Mouse (Mus musculus) neural tube, embryonic 12.5 days (tissue): Measurements from ENCODE around the gene Dnajb12. TPM values are rescaled to one million over a fixed set of nuclear protein-coding genes. Genes with fewer than 3 reads are reported as not detected.

Source experiments
- ATAC-seq: fragments of 200-750 bp; cut with Nextera tagmentation; 2 replicates; pipeline ENCODE4 v1.8.0; 2017; ENCODE audit warnings: low read depth, mild to moderate bottlenecking, moderate TSS enrichment, moderate library complexity; ENCODE audit not compliant: low FRiP score
- H3K27ac ChIP-seq: fragments of 300-500 bp; sonication (generic); 2 replicates; pipeline ENCODE4 v1.5.1; 2016
- H3K27me3 ChIP-seq: fragments of 300-500 bp; sonication (generic); replicated peaks from 2 replicates; pipeline ENCODE4 v1.6.1; 2016; ENCODE audit warnings: mild to moderate bottlenecking
- H3K36me3 ChIP-seq: fragments of 300-500 bp; sonication (generic); 2 replicates; pipeline ENCODE4 v1.6.1; 2016; ENCODE audit warnings: mild to moderate bottlenecking
- H3K4me1 ChIP-seq: fragments of 300-500 bp; sonication (generic); 2 replicates; pipeline ENCODE4 v1.6.1; 2016
- H3K4me2 ChIP-seq: fragments of 300-500 bp; sonication (generic); replicated peaks from 2 replicates; pipeline ENCODE4 v1.6.1; 2016; ENCODE audit warnings: mild to moderate bottlenecking
- H3K4me3 ChIP-seq: fragments of 300-500 bp; sonication (generic); 2 replicates; pipeline ENCODE4 v1.5.1; 2016
- H3K9ac ChIP-seq: fragments of 300-500 bp; sonication (generic); 2 replicates; pipeline ENCODE4 v1.6.1; 2016; ENCODE audit warnings: mild to moderate bottlenecking
- H3K9me3 ChIP-seq: fragments of 300-500 bp; sonication (generic); 2 replicates; pipeline ENCODE4 v1.6.1; 2016; ENCODE audit warnings: mild to moderate bottlenecking
- WGBS: fragments of 180-500 bp; shearing (Covaris S2); methylation state at CpG from one replicate; pipeline ENCODE4 v1.1.7; 2016; 5-methylcytosine and 5-hydroxymethylcytosine counted together
- polyA plus RNA-seq: library from polyadenylated mRNA; unstranded; fragments of >200 nt; fragmentation: Nextera tagmentation; extraction: Ambion mirVana; gene quantifications from 2 replicates; pipeline ENCODE4 v1.2.1, GENCODE M21; 2016

The Dnajb12 gene
- polyA plus RNA-seq, 1 experiment from 2014 or later = 23.6 TPM

- Histone ChIP-seq H3K9ac (peak overlapping the region; percentile 45; the same call in 1 of the 2 replicates), H3K27ac (no peak overlapping the region)
- ATAC-seq = peak; percentile 22; the same call in 1 of the 2 replicates
These were observed 31.7 kb downstream of the Dnajb12 start for GRCm38 (mm10) chr10:59911091-59911490.

GRCm38 (mm10) chr10:59911561-59912198 is 32.3 kb downstream of the Dnajb12 start:
- H3K4me2 ChIP-seq = peak overlapping the region; percentile 56
- no peaks in the 10 kb centered on the region for H3K36me3 ChIP-seq
- no peaks in the 10 kb centered on the region for H3K9me3 ChIP-seq
- H3K27me3 ChIP-seq = no peaks in the 10 kb centered on the region
- no peak overlapping the region for H3K27ac ChIP-seq
- peaks cover 43% of the 10 kb centered on the region for H3K4me1 ChIP-seq
- WGBS = 2% methylated on average over 25 of the region's 25 CpGs
- ATAC-seq = peak; percentile 26; the same call in 1 of the 2 replicates
- H3K9ac ChIP-seq = peak overlapping the region; percentile 45
- H3K4me3 ChIP-seq = 0 out of 2 replicates have a peak overlapping the region, but pooled peaks have one; percentile 1

More at GRCm38 (mm10) chr10:59911091-59911490, 31.7 kb downstream of the Dnajb12 start:
- H3K9me3 ChIP-seq = no peaks in the 10 kb centered on the region
- H3K27me3 ChIP-seq = no peaks in the 10 kb centered on the region
- H3K4me1 ChIP-seq = peaks cover 37% of the 10 kb centered on the region
- 30% methylated on average over 6 of the region's 6 CpGs for WGBS
- no peak overlapping the region for H3K4me3 ChIP-seq
- peak overlapping the region; percentile 56 for H3K4me2 ChIP-seq
- H3K36me3 ChIP-seq = no peaks in the 10 kb centered on the region

- Histone ChIP-seq H3K36me3 (no peaks in the 10 kb centered on the region), H3K4me2 (no peak overlapping the region), H3K9ac (no peak overlapping the region), H3K27ac (no peak overlapping the region), H3K27me3 (no peaks in the 10 kb centered on the region), H3K4me3 (no peak overlapping the region), H3K4me1 (peaks cover 27% of the 10 kb centered on the region), H3K9me3 (no peaks in the 10 kb centered on the region)
- 88% methylated on average over 8 of the region's 8 CpGs for WGBS
- ATAC-seq = no peak
These were observed 36.0 kb downstream of the Dnajb12 start for GRCm38 (mm10) chr10:59915196-59915962.

- Histone ChIP-seq H3K4me2 (peak overlapping the region; percentile 55), H3K4me3 (0 out of 2 replicates have a peak overlapping the region, but pooled peaks have one; percentile 5), H3K27ac (no peak overlapping the region), H3K9me3 (no peaks in the 10 kb centered on the region), H3K4me1 (peaks cover 30% of the 10 kb centered on the region), H3K27me3 (no peaks in the 10 kb centered on the region), H3K36me3 (no peaks in the 10 kb centered on the region), H3K9ac (peak overlapping the region; percentile 38; the same call in 1 of the 2 replicates)
- 21% methylated on average over 4 of the region's 4 CpGs for WGBS
- ATAC-seq = no peak
These were observed 36.8 kb downstream of the Dnajb12 start for GRCm38 (mm10) chr10:59916159-59916558.

DNA sequence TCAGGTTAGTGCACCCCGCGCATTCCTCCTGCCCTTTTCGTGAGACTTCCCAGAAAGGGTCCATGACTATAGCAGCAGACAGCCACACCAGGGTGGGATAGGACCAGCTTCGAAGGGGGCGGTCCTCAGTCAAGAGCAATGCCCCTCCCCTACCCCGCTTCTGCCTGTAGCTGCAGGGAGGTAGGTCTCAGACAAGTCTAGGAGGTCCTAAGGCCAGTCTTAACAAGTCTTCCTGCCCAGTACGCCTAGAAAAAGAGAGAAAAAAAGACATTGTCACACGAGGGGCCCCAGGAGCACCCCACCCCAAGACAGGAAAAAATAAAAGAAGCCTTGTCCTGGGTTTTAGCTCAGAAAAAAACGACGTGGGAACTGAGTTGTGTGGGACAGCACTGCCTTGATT is 37.3 kb downstream of the Dnajb12 start:
- no peak overlapping the region for H3K27ac ChIP-seq
- H3K27me3 ChIP-seq = no peaks in the 10 kb centered on the region
- H3K36me3 ChIP-seq = no peaks in the 10 kb centered on the region
- 4% methylated on average over 10 of the region's 10 CpGs for WGBS
- H3K4me2 ChIP-seq = peak overlapping the region; percentile 55
- H3K9ac ChIP-seq = peak overlapping the region; percentile 38; the same call in 1 of the 2 replicates
- no peaks in the 10 kb centered on the region for H3K9me3 ChIP-seq
- ATAC-seq = peak; percentile 67
- H3K4me1 ChIP-seq = peaks cover 30% of the 10 kb centered on the region
- H3K4me3 ChIP-seq = 0 out of 2 replicates have a peak overlapping the region, but pooled peaks have one; percentile 5

DNA sequence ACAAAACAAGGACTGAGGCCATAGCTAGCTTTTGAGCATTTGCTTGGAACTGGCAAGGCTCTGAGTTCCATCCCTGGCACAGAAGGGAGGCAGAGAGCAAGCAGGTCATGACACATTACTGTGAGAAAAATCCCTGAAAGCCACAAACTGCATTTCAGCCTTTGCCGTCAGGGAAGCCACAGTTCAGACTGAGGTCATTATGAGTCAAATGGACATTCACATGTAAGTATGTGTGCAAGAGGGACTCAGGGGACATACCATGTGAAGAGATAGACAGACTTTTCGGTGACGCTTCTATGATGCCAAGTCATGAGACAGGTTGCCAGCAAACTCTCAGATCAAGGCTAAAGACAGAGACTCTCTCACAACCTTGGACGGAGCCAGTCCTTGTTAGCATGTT is 38.8 kb downstream of the Dnajb12 start:
- Histone ChIP-seq H3K4me3 (no peak overlapping the region), H3K27me3 (no peaks in the 10 kb centered on the region), H3K36me3 (no peaks in the 10 kb centered on the region), H3K27ac (no peak overlapping the region), H3K9me3 (no peaks in the 10 kb centered on the region), H3K4me1 (peaks cover 29% of the 10 kb centered on the region), H3K4me2 (no peak overlapping the region), H3K9ac (no peak overlapping the region)
- WGBS = 91% methylated on average over 4 of the region's 4 CpGs
- no peak for ATAC-seq

DNA sequence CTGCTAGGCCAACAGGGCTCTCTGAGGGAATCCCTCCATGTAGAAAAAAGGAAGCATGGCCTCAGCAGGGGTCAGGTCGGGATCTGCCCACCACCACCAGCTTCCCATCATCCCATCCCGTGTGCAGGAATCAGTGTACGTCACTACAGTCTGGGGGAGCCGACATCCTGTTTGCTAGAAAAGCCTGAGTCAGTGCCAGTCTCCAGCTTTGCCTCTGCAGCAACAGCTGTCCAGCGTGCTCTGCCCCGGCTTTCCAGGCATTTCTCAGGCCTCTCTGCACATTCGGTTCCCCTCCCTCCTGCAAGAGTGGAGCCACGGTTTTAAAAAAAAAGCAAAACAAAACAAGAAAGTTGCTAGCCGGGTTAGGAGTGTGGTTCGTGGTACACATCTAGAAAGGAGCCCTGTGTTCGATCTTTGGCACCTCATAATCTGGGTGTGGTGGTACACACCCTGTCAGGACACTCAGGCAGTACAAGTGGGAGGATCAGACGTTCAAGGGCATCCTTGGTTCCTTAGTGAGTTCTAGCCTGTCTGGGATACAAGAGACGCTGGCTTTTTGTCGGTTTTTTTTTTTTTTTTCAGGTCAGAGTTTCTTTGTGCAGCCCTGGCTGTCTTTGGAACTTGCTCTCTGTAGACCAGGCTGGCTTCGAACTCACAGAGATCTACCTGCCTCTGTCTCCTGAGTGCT is 40.3 kb downstream of the Dnajb12 start:
- Histone ChIP-seq H3K4me1 (peaks cover 29% of the 10 kb centered on the region), H3K4me2 (no peak overlapping the region), H3K27ac (no peak overlapping the region), H3K9ac (no peak overlapping the region), H3K36me3 (no peaks in the 10 kb centered on the region), H3K4me3 (no peak overlapping the region), H3K9me3 (no peaks in the 10 kb centered on the region), H3K27me3 (no peaks in the 10 kb centered on the region)
- no peak for ATAC-seq
- WGBS = 48% methylated on average over 15 of the region's 15 CpGs

- no peak; the same call in 1 of the 2 replicates for ATAC-seq
- Histone ChIP-seq H3K36me3 (no peaks in the 10 kb centered on the region), H3K27me3 (no peaks in the 10 kb centered on the region), H3K9me3 (no peaks in the 10 kb centered on the region), H3K4me3 (peak overlapping the region; percentile 34; the same call in 1 of the 2 replicates), H3K4me1 (peaks cover 29% of the 10 kb centered on the region), H3K4me2 (peak overlapping the region; percentile 71), H3K27ac (no peak overlapping the region; the same call in 1 of the 2 replicates), H3K9ac (peak overlapping the region; percentile 5; the same call in 1 of the 2 replicates)
- 23% methylated on average over 7 of the region's 7 CpGs for WGBS
These were observed 41.1 kb downstream of the Dnajb12 start for GRCm38 (mm10) chr10:59920485-59920809.

GRCm38 (mm10) chr10:59920810-59921681 is 41.7 kb downstream of the Dnajb12 start:
- Histone ChIP-seq H3K9me3 (no peaks in the 10 kb centered on the region), H3K9ac (peak overlapping the region; percentile 27), H3K36me3 (no peaks in the 10 kb centered on the region), H3K4me2 (peak overlapping the region; percentile 71), H3K27ac (peak overlapping the region; percentile 38; the same call in 1 of the 2 replicates), H3K27me3 (no peaks in the 10 kb centered on the region), H3K4me1 (peaks cover 29% of the 10 kb centered on the region), H3K4me3 (peak overlapping the region; percentile 34)
- 3% methylated on average over 33 of the region's 33 CpGs for WGBS
- peak; percentile 69 for ATAC-seq

DNA sequence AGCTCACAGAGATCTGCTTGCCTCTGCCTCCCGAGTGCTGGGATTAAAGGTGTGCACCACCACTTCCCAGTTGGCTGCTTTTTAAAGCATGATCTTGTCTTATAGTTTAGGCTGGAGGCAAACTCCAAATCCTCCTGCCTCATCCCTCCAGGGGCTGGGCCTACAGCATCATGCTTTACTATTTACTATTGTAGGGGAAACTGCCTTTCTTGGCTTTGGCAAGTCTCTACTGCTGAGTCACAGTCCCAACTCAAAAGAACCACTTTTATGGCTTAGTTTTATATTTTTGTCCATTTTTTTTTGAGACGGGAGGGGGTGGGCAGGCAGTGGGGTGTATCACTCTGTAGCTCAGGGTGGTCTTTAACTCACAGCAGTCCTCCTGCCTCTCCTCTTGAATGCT is 44.1 kb downstream of the Dnajb12 start:
- WGBS = 84% methylated on average over 2 of the region's 2 CpGs
- ATAC-seq = no peak
- Histone ChIP-seq H3K27ac (no peak overlapping the region), H3K9me3 (no peaks in the 10 kb centered on the region), H3K27me3 (no peaks in the 10 kb centered on the region), H3K4me2 (no peak overlapping the region), H3K4me3 (no peak overlapping the region), H3K36me3 (no peaks in the 10 kb centered on the region), H3K4me1 (peaks cover 21% of the 10 kb centered on the region), H3K9ac (no peak overlapping the region)

- Histone ChIP-seq H3K36me3 (no peaks in the 10 kb centered on the region), H3K4me3 (no peak overlapping the region), H3K9me3 (no peaks in the 10 kb centered on the region), H3K4me2 (no peak overlapping the region), H3K9ac (no peak overlapping the region), H3K27ac (no peak overlapping the region), H3K4me1 (peaks cover 21% of the 10 kb centered on the region), H3K27me3 (no peaks in the 10 kb centered on the region)
- whole genome bisulfite sequencing = 38% methylated on average over 3 of the region's 3 CpGs
- ATAC-seq = no peak
These were observed 44.9 kb downstream of the Dnajb12 start for GRCm38 (mm10) chr10:59924305-59924704.
